Mouse (Mus musculus) thymus, postnatal 4 days (tissue): ENCODE measurements around the gene Sema3b.

ENCODE experiments used
- DNase-seq: peaks from one replicate; pipeline ENCODE4 v3.0.0; 2021

Gene Sema3b

GRCm38 (mm10) chr9:107632478-107632877 lies 23.4 kb upstream of the Sema3b start:
- peak; percentile 46 for DNase-seq

- DNase-seq: no peak
Measured at GRCm38 (mm10) chr9:107631861-107632260, 22.8 kb upstream of the Sema3b start.

GRCm38 (mm10) chr9:107631311-107631826 lies 22.3 kb upstream of the Sema3b start:
- DNase-seq: no peak

GRCm38 (mm10) chr9:107630576-107630975 lies 21.5 kb upstream of the Sema3b start:
- DNase-seq: peak; percentile 41

GRCm38 (mm10) chr9:107629901-107630425 lies 20.9 kb upstream of the Sema3b start:
- peak; percentile 73 for DNase-seq

GRCm38 (mm10) chr9:107629411-107629730 lies 20.3 kb upstream of the Sema3b start:
- peak; percentile 52 for DNase-seq

GRCm38 (mm10) chr9:107628721-107629410 lies 19.8 kb upstream of the Sema3b start:
- DNase-seq: peak; percentile 45

GRCm38 (mm10) chr9:107627387-107628255 lies 18.6 kb upstream of the Sema3b start:
- DNase-seq: peak; percentile 43

GRCm38 (mm10) chr9:107626844-107627277 lies 17.8 kb upstream of the Sema3b start:
- peak; percentile 99 for DNase-seq

GRCm38 (mm10) chr9:107626158-107626843 lies 17.3 kb upstream of the Sema3b start:
- peak; percentile 41 for DNase-seq

- DNase-seq: peak; percentile 62
Measured at GRCm38 (mm10) chr9:107625351-107626128, 16.5 kb upstream of the Sema3b start.

- DNase-seq: no peak
Measured at GRCm38 (mm10) chr9:107624951-107625350, 15.9 kb upstream of the Sema3b start.

- peak; percentile 65 for DNase-seq
Measured at GRCm38 (mm10) chr9:107624539-107624938, 15.5 kb upstream of the Sema3b start.

GRCm38 (mm10) chr9:107620954-107621353 lies 11.9 kb upstream of the Sema3b start:
- no peak for DNase-seq

GRCm38 (mm10) chr9:107619546-107619879 lies 10.5 kb upstream of the Sema3b start:
- DNase-seq: no peak

GRCm38 (mm10) chr9:107618778-107619545 lies 9.9 kb upstream of the Sema3b start:
- no peak for DNase-seq

- no peak for DNase-seq
Measured at GRCm38 (mm10) chr9:107618098-107618497, 9.1 kb upstream of the Sema3b start.

GRCm38 (mm10) chr9:107617461-107617860 lies 8.4 kb upstream of the Sema3b start:
- DNase-seq: no peak

- no peak for DNase-seq
Measured at GRCm38 (mm10) chr9:107615035-107615434, 6.0 kb upstream of the Sema3b start.

- DNase-seq: no peak
Measured at GRCm38 (mm10) chr9:107612945-107613569, 4.0 kb upstream of the Sema3b start.
